Mouse (Mus musculus) hindlimb bud, embryonic 11.5 days (tissue): ENCODE results near the gene Dip2b.

Experiments
- DNase-seq: peaks from one replicate; pipeline ENCODE4 v3.0.0-alpha.2; 2012; ENCODE audit warnings: low read depth, low spot score; ENCODE audit errors: extremely low spot score

Dip2b gene

DNA sequence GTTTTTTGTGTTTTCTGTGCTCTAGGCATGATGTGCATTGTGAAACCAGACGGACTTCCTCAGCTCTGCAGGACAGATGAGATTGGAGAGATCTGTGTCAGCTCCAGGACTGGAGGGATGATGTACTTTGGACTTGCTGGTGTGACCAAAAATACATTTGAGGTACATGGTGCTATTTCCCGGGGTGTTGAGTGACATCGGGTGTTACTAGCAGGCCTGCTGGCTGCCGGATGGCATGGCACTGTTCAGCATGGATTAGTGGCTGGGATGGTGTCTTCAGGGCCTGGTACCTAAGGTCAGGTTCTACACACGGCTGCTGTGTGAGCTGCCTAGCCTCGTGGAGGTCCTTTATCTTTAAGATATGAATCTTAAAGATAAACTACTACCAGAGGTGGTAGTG is 136.7 kb downstream of the Dip2b start:
- no peak for DNase-seq

DNA sequence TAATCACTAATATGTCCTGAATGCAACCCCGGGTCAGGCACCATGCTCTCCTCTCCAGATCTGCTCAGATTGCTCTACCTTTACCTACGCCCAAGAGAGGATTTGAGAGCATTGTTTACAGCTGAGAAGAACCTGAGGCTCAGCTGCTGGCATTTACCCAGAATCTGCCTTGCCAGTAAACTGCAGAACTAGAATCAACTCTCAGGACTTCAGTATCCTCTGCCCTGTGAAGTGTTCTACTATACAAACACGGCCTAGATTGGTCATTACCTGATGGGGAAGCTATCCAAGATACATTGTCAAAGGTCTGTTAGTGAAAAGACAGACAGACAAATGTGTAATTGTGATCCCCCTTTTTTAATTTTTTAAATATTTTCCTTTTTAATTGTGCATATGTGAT is 138.7 kb downstream of the Dip2b start:
- DNase-seq, result no peak

DNA sequence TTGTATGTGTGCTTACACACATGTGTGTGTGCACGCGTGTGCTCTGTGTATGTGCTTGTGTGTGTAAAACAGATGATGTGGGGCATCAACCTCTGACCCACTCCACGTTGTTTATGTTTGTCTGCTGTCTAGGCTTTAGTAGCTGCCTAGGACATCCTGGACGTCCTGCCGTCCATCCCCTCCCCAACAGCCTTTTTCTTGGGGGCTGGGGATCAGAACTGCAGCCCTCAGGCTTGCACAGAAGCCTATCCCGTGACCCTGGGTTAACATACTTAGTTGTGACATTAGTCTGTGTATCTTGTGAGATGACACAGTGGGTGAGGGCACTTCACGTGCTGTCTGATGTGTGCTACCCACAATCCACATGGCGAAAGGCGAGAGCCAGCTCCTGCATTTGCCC is 139.1 kb downstream of the Dip2b start:
- DNase-seq, result no peak

DNA sequence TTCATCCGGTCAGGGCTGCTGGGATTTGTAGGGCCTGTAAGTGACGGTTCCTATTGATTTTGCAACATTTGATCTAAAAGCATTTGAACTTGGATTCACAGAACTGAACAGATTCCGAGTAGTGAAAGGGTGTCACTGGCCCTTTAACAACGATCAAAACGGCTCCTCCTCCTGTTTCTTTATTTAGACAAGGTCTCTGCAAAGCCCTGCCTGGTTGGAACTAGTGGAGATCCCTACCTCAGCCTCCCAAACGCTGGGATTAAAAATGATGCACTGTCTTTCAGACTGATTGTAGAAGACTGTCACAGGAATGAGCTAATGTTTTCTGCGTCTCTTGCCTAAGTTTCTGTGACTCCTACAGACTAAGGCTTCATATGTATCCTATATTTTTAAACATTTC is 140.0 kb downstream of the Dip2b start:
- DNase-seq, result no peak

DNA sequence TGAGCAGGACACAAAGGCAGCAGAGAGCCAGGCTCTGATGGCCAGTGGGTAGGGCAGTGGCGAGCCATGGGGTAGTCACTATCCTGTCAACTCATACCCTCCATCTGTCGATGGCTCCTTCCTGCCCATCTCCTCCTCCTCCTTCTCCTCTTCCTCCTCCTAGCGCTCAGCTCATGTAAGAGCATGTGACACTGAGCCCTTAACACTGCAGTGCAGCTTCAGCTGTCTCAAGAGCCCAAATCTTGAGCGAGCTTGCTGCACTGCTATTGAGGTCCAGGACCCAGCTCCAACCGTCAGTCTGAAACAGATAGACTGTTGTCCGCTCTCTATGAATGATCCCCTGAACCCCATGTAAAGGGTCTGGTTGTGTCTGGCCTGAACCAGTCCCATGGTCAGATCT is 141.2 kb downstream of the Dip2b start:
- DNase-seq, result no peak

DNA sequence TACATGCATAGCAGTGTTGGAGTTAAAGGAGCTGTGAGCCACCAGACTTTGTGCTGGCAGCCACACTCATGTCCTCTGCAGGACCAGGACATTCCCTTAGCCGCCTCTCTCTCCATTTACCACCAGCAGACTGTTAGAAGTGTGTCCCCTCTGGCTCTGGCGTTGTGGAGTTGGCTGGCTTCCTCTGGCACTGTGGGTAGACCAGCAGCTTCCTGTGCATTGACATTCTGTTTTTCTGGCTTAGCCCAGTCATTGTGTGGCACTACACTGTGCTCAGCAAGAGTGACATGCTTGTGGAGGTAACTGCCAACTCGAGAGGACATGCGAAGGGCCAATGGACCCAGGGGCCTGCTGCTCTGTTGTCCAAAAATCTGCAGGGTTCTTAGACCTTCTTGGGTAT is 141.8 kb downstream of the Dip2b start:
- DNase-seq, result no peak

DNA sequence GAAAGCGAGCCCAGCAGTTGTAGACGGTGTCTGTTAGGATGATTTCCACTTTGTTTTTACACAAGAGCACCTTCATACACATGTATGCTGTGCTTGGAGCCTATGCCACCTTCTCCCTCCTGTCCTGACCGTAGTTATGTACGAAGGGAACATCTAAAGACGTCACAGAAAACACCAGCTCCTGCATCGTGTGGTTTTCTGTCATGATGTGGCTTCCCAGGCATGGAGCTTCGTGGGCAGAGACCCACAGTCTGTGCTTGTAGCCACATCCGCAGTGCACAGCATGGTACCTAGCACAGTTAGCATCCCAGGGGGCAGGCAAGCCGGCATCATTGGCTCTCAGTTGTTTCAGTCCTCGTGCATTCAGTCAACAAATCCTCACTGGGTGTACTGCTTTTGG is 143.4 kb downstream of the Dip2b start:
- DNase-seq, result no peak

DNA sequence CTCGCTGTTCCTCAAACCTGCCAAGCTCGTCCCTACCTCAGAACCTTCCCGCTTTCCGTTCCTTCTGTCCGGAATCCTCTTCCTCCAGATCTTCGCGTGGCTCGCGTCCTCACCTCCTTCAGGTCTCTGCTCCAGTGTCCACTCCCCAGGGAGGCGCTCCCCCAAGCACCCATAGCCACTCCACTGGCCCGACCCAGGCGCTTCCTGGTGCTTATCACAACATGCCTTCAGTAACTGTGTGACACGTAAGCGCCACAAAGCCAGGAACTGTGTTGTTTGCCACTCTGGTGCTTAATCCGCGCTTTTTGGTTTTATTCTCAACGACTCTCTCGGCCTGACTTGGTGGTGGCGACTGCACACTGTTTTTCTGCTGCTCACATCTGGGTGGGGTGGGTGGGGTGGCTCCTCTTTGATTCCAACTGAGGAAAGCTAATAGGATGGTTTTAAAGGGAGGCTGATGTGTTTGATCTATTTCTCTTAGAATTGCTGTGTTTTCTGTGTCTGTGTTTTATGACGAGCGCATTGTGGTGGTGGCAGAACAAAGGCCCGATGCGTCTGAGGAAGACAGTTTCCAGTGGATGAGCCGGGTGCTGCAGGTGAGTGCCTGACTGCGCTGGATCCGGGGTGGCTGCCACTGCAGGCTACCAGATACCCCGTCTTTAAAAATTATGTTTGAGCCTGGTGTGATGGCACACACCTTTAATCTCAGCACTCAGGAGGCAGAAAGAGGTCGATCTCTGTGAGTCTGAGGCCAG is 144.2 kb downstream of the Dip2b start:
- no peak for DNase-seq

DNA sequence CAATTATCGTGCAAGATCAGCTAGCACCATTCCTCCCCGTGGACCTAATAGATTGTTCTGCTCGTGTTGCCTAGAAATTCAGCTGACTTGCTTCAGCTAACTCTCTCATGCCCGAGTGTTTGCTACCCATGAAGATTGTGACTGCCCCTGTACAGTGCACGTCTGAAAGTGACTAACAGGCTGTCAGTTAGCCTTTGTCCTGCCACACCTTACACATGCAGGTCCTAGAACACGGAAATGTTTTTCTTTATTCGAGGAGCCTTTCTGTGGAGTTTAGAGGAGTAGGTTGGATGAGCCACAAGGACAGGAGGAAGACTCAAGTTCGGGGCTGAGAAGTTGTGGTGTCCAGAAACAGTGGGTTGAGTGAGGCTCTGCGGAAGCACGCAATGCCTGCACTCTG is 145.0 kb downstream of the Dip2b start:
- DNase-seq, result no peak

DNA sequence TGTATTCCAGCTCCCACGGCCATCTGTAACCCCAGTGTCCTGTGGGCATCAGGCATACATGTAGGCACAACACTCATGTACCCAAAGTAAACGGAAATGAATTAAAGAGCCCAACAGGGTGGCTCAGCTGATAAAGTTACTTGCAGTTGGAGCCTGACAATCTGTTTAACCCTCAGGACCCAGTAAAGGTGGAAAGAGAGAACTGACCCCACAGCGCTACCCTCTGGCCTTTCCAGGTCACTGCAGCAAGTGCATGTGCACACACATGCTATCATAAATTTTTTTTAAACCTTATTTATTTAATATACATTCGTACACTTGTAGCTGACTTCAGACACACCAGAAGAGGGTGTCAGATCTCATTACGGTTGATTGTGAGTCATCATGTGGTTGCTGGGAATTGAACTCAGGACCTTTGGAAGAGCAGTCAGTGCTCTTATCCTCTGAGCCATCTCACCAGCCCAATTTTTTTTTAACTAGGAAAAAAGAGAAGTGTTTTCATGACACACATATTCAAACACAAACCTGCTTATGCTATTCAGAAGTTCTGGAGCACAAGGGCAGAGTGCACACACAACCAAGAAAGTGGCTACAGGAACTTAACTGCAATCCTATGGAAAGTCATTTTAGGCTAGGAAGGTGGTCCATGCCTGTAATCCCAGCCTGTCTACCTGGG is 146.5 kb downstream of the Dip2b start:
- DNase-seq, result no peak

DNA sequence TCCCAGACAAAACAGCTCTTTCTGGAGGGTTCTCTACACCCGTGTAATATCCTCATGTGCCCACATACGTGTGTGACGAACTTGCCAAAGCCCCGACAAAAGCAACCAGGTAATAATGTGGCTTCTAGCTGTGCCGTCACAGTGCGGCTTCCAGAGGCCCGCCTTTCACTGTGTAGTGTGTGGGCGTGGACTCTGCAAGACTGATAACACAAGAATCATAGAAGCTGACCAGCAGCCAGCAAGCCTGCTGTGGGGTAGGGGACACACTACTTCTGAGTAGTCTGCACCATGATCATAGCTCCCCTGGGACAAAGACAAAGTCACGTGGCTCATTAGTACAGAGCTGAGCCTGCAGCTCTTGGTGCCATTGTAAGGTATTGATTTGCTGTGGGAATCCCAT is 147.8 kb downstream of the Dip2b start:
- no peak for DNase-seq

DNA sequence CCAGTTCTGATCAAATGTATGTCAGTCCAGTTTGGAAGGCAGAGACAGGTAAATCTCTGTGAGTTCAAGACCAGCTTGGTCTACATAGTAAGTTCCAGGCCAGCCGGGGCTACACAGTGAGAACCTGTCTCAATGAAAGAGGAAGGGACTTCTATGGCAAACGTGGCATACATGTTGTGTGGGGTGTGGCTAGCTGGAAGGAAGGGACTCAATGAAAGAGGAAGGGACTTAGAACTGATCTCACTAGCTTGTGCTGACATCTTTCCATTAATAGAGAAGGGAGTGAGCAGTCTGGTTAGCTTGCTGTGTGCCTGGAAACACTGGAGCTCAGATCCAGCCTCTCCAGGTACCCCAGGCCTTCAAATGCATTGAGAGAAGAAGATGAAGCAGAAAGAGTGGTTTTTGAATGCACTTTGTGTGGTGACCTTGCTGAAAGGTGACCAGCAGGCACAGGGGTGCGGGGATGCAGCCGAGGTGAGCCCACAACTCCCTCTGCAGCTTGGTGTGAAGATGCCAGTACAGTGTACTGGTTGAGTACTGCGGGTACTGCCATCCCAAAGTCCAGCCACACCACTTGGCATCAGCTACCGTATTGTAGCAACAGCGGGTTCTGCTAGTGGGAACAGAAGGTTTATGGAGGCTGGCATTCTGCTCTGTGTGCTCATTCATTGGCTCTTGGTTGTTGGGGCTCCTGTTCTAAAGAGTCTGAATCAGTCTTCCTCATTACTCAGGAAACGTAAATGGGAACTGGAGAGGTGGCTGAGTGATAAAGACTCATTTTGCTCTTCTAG is 148.6 kb downstream of the Dip2b start:
- DNase-seq, result no peak

DNA sequence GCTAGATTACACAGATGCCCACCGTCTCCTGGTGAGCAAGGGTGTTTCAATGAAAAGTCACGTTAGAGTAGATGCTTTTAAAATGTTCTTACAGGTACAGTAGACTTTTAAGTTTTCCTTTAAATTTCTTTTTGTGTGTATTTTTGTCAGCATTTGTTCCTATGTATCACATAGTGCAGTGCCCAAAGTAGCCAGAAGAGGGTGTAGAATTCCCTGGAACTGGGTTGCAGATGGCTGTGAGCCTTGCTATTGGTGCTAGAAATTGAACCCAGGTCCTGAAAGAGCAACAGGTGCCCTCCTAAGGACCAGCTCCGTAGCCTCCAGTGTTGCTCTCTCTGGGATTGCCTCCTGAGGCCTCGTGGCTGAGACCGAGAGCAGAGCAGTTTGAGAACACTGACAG is 150.1 kb downstream of the Dip2b start:
- no peak for DNase-seq

DNA sequence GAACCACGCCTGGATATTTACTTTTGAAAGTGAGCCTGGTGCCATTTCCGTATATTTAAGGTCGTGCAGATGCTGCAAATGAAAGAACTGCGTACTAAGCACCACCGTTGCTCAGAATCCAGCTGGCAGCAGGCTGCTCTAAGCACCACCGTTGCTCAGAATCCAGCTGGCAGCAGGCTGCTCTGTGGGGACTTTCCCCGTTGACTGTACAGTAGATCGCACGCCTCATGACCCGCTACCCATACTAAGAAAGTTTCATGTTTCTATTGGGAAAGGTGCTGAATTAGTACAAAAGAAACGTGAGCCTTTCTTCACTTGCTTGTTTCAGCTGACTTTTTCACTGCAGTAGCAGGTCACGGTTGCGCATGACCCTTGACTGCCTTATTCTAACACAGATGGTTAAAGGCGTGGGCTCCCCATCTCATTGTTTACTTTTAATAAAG is 150.5 kb downstream of the Dip2b start:
- DNase-seq, result no peak

DNA sequence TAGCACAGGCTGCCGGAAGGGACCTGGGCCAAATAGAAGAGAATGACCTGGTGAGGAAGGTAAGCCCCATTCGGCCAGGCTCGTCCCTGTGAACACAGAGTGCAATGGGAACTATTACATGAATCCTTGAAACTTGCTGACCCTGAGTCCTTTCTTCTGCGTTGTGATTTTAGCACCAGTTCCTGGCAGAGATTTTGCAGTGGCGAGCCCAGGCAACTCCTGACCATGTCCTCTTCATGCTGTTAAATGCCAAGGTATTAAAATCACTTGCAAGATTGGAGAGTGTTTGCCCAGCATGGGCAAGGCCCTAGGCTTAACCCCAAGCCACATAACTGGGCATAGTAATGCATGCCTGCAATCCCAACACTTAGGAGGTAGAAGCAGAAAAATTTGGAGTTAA is 151.6 kb downstream of the Dip2b start:
- DNase-seq, result no peak

DNA sequence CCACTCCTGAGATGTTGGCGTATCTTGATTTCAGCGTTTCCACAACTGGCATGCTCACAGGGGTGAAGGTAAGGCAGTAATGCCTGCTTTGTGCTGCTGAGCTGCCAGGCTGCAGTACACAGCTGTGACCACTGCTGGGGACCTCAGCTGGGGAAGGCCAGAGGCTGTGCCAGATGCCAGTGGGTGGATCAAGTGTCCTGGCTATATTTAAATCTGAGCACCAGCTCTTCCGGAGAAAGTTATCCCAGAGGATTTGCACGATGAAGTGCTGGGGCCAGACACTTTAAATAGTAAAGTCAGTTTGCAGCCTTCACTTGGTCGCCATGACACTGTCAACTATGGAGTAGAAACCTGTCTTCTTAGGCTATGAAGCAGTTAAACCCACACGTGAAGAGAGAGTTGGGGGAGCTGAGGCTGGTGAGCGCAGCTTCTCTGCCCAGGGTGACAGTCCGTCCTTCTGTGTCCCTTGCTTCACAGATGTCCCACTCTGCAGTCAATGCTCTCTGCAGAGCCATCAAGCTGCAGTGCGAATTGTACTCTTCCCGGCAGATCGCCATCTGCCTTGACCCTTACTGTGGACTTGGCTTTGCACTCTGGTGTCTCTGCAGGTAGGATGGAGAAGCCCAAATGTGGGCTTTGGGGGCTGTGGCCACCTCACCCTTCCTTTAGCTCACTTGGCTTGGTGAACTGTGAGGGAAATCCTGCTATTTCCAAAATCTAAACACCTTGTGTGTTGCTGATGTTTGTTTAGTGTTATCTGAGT is 160.7 kb downstream of the Dip2b start:
- no peak for DNase-seq

DNA sequence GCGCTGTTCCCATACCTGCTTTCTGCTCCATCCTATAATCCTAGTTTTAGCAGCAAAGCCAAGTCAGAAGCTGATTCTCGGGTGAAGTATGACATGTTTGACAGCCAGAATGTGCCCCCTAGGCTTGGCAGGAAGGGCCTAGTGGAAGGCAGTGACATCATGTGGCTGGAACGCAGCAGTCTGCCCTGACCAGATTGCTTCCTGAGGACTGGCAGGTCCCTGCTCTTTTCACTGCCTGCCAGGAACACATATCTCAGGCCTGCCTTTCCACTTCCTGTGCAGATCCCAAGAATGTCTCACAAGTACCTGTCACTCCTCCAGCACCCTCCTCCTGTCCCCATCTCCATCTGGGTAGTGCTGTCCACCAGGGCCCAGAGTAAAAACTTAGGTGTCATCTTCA is 161.3 kb downstream of the Dip2b start:
- no peak for DNase-seq

DNA sequence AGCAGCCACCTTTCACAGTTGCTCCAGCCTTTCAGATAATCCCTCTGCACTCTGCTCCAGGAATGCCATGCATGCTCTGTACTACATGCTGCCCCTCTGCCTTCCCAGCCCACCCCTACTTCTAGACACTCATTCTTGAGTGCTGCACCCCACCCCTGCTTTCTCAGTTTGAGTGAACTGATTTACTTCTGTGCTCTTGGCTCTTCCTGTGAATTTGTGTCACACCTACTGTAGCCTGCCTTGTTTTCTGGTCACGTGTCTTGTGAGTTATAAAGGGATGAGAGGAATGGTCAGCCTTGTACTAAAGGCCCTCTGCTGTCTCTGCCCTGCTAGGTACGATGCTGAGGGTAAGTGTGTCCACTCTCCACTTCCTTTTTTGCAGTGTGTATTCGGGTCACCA is 163.3 kb downstream of the Dip2b start:
- no peak for DNase-seq

DNA sequence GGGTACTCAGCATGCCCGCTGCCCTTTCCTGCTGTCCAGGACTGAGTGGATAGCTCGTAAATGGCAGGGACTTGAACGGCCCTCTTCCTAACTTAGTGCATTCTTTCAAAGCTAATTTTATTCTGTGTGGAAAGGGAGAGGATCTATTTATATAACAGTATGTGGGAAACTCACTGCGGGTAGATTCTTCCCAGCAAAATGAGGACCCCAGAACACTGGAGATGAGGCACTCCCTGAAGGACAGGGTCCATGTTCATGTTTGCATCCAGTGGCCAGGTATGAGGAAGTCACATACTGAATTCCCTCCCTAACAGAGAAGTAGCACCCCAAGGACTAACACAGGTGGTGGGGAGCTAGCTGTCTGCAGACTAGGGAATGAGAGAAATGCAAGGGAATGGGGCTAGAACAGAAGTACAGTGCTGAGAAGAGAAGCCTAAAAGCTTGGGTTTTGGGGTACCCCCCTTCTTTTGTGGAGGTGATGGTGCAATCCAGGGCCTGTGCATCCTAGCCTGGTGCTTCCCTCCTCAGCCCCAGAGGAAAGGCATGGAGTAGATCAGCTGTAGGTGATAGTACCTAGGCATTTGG is 164.1 kb downstream of the Dip2b start:
- DNase-seq, result no peak

DNA sequence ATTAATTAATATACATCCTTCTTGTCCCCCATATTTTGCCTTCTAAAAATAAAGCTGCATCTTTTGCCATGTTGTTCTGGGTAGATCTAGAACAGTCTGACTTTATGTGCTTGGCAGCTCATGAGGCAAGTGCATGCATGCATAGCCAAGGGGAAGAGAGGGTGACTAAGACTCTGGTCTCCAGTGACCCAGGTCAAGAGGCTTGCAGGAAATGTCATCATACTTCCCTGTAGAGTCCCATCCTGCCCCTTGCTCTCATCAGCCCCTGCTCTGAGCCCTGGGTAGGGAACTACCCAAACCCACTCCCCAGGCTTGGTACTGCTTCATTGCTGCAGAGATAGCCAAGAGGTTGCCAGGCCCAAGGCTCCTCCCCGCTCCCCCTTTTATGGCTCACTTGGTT is 166.1 kb downstream of the Dip2b start:
- no peak for DNase-seq

DNA sequence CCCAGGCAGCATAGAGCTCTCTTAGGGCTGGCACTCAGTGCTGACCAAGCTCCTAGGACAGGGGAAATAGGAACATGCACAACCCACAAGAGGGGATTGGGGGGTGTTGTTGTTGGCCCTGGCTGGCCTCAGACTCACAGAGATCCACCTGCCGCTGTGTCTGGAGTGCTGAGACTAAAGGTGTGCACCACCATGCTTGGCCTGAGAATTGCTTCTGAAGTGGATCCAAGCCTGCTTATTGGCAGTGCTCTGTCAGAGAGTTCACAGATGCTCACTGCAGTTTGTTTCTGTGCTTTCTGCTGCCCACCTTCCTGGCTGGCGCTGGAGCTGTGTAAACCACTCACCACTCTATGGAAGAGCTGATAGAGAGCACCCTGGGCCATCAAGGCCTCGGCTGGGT is 171.5 kb downstream of the Dip2b start:
- DNase-seq, result no peak
